Mouse (Mus musculus) right cerebral cortex, adult 2 months (tissue): Measurements from ENCODE around the gene Cyp2j7.
"Not testable (repeated sequence)": the region's sequence is repeated elsewhere in the genome, so short reads cannot be mapped to it uniquely, and the experiment has no call there.

ENCODE experiments used
- DNase-seq, 2 experiments: peaks; one replicate each; pipeline ENCODE4 v3.0.0; 2021 to 2022; ENCODE audit warnings: low spot score in 2 of 2

Gene Cyp2j7

GRCm38 (mm10) chr4:96236559-96236958 is at the start of gene Cyp2j7:
TSS of gene Cyp2j7 (minus strand) at chr4:96236659.
- no peak for DNase-seq

DNA sequence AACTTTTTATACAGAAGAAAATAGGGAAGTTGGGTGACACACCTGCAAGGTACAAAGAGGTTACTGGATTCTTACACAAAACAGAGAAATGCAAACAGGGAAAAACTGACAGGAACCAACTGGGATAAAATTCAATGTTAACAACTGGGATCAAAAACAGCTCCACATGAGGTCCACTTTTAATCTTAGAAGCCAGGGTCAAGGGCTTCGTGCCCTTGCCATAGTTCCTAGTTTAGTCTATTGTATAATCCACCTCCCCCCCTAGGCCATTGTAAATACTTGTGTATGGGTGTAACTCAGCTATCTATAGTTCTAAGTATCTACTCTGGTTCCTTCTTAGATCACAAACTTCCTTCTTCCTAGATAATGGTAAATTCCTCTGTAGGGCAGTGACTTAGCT is 40.4 kb upstream of the Cyp2j7 start:
- not testable (repeated sequence) for DNase-seq

DNA sequence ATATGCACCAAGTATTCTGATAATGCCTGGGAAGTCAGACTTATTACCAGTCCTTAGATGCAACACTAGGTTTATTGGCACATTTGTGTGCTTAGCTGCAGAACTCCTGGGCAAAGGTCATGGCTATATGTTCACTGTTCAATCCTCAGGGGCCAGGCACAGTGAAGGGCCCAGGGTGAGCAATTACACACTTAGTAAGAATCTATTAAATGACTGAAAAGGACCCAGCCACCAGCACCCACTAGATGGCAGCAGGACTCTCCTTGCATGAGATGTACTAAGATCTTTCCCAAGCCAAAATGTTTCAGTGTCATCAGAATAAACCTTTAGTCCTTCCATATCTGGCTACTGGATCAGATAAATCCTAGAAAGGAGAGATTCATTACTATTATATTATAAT is 37.4 kb upstream of the Cyp2j7 start:
- peak; percentile 80 to 83 for DNase-seq

DNA sequence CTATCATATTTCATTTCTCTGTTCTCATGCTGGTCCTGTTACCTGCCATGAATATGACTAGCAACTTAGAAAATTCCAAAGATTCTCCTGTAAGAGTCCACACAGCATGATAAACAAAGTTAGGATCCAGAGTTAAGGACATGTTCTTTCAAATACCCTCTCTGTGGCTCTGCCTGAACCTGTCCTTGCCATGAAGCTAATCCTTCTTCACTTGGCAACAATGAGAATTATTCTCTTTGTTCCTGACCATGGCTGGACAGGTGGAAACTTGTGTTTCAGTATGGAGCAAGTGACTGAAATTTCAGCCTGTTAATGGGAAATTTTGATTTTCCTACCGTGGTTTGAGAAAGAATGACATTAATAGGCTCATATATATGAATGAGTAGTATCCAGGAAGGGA is 39.8 kb downstream of the Cyp2j7 start:
- no peak for DNase-seq

DNA sequence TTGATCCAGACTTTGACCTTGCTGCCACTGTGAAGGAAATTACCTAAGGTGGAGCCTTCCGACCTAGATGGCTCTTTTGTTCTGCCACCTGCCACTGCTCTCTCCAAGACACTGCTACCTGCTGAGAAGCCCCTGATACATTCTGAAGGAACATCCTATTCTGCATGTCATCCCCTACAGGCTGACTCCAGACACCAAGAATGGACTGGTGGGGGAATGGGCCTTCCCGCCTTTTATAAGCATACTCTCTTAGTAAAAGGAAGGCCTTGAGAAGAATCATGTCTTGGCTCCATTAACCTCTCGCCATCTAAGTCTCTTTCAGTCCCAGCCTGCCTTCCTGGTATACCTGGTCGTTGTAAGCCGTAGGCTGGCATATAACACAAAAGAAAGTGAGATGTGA is 47.1 kb downstream of the Cyp2j7 start:
- DNase-seq: not testable (repeated sequence)

GRCm38 (mm10) chr4:96188671-96189070 is 47.8 kb downstream of the Cyp2j7 start:
- DNase-seq: not testable (repeated sequence)

GRCm38 (mm10) chr4:96188146-96188545 is 48.3 kb downstream of the Cyp2j7 start:
- not testable (repeated sequence) for DNase-seq

- DNase-seq: not testable (repeated sequence)
Observed at GRCm38 (mm10) chr4:96184716-96185115, 51.7 kb downstream of the Cyp2j7 start.

DNA sequence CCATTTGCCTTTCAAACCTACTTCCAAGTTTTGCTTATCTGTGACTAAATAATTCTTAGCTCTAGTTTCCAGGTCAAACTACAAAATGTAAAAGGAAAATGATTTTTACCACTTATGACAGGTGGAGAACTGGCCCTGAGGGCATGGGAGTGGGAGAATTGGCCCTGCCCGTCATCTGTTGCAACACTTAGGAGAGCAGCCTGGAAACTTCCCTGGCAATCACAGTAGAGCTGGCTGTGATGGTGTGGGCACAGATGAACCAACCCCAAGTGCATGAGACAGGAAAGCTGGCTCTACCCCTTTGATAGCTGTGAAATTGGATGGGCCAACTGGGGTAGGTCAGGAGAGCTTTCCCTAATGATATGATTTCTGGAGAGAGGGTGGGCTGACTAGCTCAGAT is 73.6 kb downstream of the Cyp2j7 start:
- no peak for DNase-seq

GRCm38 (mm10) chr4:96161575-96161974 is 74.9 kb downstream of the Cyp2j7 start:
- no peak for DNase-seq
